10 mouse cellular contexts compared by ENCODE assay signal in genomic region chr19:12486875-12487274, GRCm38 (mm10). TPM values are rescaled to one million over a fixed set of nuclear protein-coding genes. Genes with fewer than 3 reads are reported as not detected.
A peak's percentile ranks its signal among the peaks of the same experiment; 100 is the strongest.
DNase-seq lines count a peak whose midpoint lies in the region; ATAC-seq and TF ChIP-seq lines count a peak whose summit lies in the region.
"Had no signal": no experiment of that assay in that cellular context is flagged by ENCODE, and none has a peak within 500 bp of the region (broad histone marks: within the 10 kb centered on the region; RNA-seq: fewer than 3 reads in every experiment).

No protein-coding gene starts in this region.

- peak overlapping the region; percentile 24; the same call in 1 of the 2 replicates for H3K27ac ChIP-seq in intestine, embryonic 15.5 days
- peak overlapping the region; percentile 88 for H3K27ac ChIP-seq in lung, postnatal 0 days (ENCODE audit: low read length)

- no peak overlapping the region for H3K4me3 ChIP-seq in intestine, embryonic 15.5 days (replicated peaks)
- no peak overlapping the region for H3K4me3 ChIP-seq in lung, postnatal 0 days (ENCODE audit: low read depth, low read length)

- peak; percentile 51 for DNase-seq in layer of hippocampus, adult 11-12 months (ENCODE audit: low spot score)
- DNase-seq in layer of hippocampus, adult 9-10 months (ENCODE audit: low spot score), result no peak
- peak; percentile 92 for DNase-seq in gastrocnemius, adult 18-20 months (ENCODE audit: low spot score)
- DNase-seq in lung, postnatal 0 days (ENCODE audit: low spot score), result peak; percentile 94
- no peak for DNase-seq in spleen, adult 12 weeks (ENCODE audit: low spot score)
- no peak for DNase-seq in thymus, adult 18-20 months
- no peak for DNase-seq in thymus, postnatal 25 days

- H3K4me2 ChIP-seq in intestine, embryonic 15.5 days (replicated peaks), result no peak overlapping the region
- no peak overlapping the region for H3K4me2 ChIP-seq in lung, postnatal 0 days (replicated peaks; ENCODE audit: low read depth, low read length)

- no peaks in the 10 kb centered on the region for H3K9me3 ChIP-seq in intestine, embryonic 15.5 days
- H3K9me3 ChIP-seq in lung, postnatal 0 days (ENCODE audit: low read length), result no peaks in the 10 kb centered on the region

- no peaks in the 10 kb centered on the region for H3K27me3 ChIP-seq in intestine, embryonic 15.5 days (replicated peaks)
- no peaks in the 10 kb centered on the region for H3K27me3 ChIP-seq in lung, postnatal 0 days (replicated peaks; ENCODE audit: insufficient read depth, low read length)
- H3K27me3 ChIP-seq: CH12.LX had no signal

- peaks cover 29% of the 10 kb centered on the region for H3K36me3 ChIP-seq in intestine, embryonic 15.5 days
- H3K36me3 ChIP-seq in lung, postnatal 0 days (ENCODE audit: insufficient read depth, low read length), result peaks cover 8% of the 10 kb centered on the region; the same call in 1 of the 2 replicates

- 0 out of 2 replicates have a peak, but pooled peaks have one; percentile 11 for ATAC-seq in intestine, embryonic 15.5 days
- peak; percentile 70 for ATAC-seq in lung, postnatal 0 days

- WGBS in intestine, embryonic 15.5 days, result 59% methylated on average over 6 of the region's 6 CpGs
- WGBS in lung, postnatal 0 days, result 44% methylated on average over 6 of the region's 6 CpGs

- TF ChIP-seq EP300 in lung, postnatal 0 days (IDR thresholded peaks at IDR 0.05), result peak; percentile 82

- no peak for TF ChIP-seq CTCF in lung, postnatal 0 days (IDR thresholded peaks at IDR 0.05)

- no peak overlapping the region for H3K9ac ChIP-seq in intestine, embryonic 15.5 days
- H3K9ac ChIP-seq in lung, postnatal 0 days (replicated peaks; ENCODE audit: low read depth), result no peak overlapping the region

- peaks cover 29% of the 10 kb centered on the region for H3K4me1 ChIP-seq in intestine, embryonic 15.5 days (replicated peaks)
- H3K4me1 ChIP-seq in lung, postnatal 0 days (ENCODE audit: insufficient read depth, low read depth, low read length), result peaks cover 20% of the 10 kb centered on the region

RNA-seq across cellular contexts. Expression of gene Dtx4, which starts 14.4 kb away (rescaled TPM):
- 1 to 10 TPM; 2.9 to 3.7 TPM for total RNA-seq in gastrocnemius, adult 18-20 months (2021)
- 15.0 and 15.5 TPM in 2 replicates for polyA plus RNA-seq in intestine, embryonic 15.5 days (2015; fragmentation: Nextera tagmentation; extraction: Ambion mirVana)
- polyA plus RNA-seq in lung, postnatal 0 days (2015; fragmentation: Nextera tagmentation; extraction: Ambion mirVana), result 8.4 and 8.7 TPM in 2 replicates

RNA-seq across cellular contexts. Expression of gene Mpeg1, which starts 26.3 kb away (rescaled TPM):
- 1 to 10 TPM in 1 of 2 experiments, under 1 TPM in 1; 0.80 to 1.6 TPM for total RNA-seq in gastrocnemius, adult 18-20 months (2021)
- 0.88 and 0.98 TPM in 2 replicates for polyA plus RNA-seq in intestine, embryonic 15.5 days (2015; fragmentation: Nextera tagmentation; extraction: Ambion mirVana)
- polyA plus RNA-seq in lung, postnatal 0 days (2015; fragmentation: Nextera tagmentation; extraction: Ambion mirVana), result 5.5 and 6.3 TPM in 2 replicates

RNA-seq across cellular contexts. Expression of gene Fam111a, which starts 58.7 kb away (rescaled TPM):
- 1 to 10 TPM; 1.3 to 2.7 TPM for total RNA-seq in gastrocnemius, adult 18-20 months (2021)
- polyA plus RNA-seq in intestine, embryonic 15.5 days (2015; fragmentation: Nextera tagmentation; extraction: Ambion mirVana), result 18.4 and 20.0 TPM in 2 replicates
- polyA plus RNA-seq in lung, postnatal 0 days (2015; fragmentation: Nextera tagmentation; extraction: Ambion mirVana), result 7.4 and 8.8 TPM in 2 replicates

RNA-seq across cellular contexts. Expression of gene Pfpl, which starts 59.2 kb away (rescaled TPM):
- total RNA-seq in gastrocnemius, adult 18-20 months (2021), result not detected
- polyA plus RNA-seq in intestine, embryonic 15.5 days (2015; fragmentation: Nextera tagmentation; extraction: Ambion mirVana), result not detected in 2 replicates
- polyA plus RNA-seq in lung, postnatal 0 days (2015; fragmentation: Nextera tagmentation; extraction: Ambion mirVana), result not detected in 2 replicates
- total RNA-seq: CH12.LX; common myeloid progenitor, adult 5-6 weeks had no signal

Comparison
In these comparisons a context has a peak if more than half of its experiments do, and no peak if none do; other contexts are left out.
1. DNase-seq: peak in layer of hippocampus, adult 11-12 months (single experiment), gastrocnemius, adult 18-20 months (single experiment) and lung, postnatal 0 days (single experiment); none in layer of hippocampus, adult 9-10 months (single experiment), spleen, adult 12 weeks (single experiment), thymus, adult 18-20 months (0 of 2) and thymus, postnatal 25 days (single experiment).